Mouse (Mus musculus) heart, embryonic 16.5 days (tissue): ENCODE results near the gene Sbno1. TPM values are rescaled to one million over a fixed set of nuclear protein-coding genes. Genes with fewer than 3 reads are reported as not detected.

Source experiments
- ATAC-seq: fragments of 200-750 bp; cut with Nextera tagmentation; replicated peaks from 2 replicates; pipeline ENCODE4 v1.8.0; 2017; ENCODE audit warnings: moderate number of reproducible peaks; ENCODE audit not compliant: insufficient read depth, low FRiP score; ENCODE audit errors: extremely low read depth
- H3K27ac ChIP-seq: fragments of 300-500 bp; sonication (generic); 2 replicates; pipeline ENCODE4 v1.5.1; 2014; ENCODE audit warnings: mild to moderate bottlenecking, low read length, control low read depth, moderate library complexity
- H3K27me3 ChIP-seq: fragments of 300-500 bp; sonication (generic); 2 replicates; pipeline ENCODE4 v1.6.1; 2014; ENCODE audit warnings: low read length, mixed read lengths; ENCODE audit not compliant: control insufficient read depth, insufficient read depth
- H3K36me3 ChIP-seq: fragments of 300-500 bp; sonication (generic); 2 replicates; pipeline ENCODE4 v1.6.1; 2014; ENCODE audit not compliant: control insufficient read depth, insufficient read depth
- H3K4me1 ChIP-seq: fragments of 300-500 bp; sonication (generic); 2 replicates; pipeline ENCODE4 v1.6.1; 2014; ENCODE audit warnings: low read length, mixed read lengths; ENCODE audit not compliant: control insufficient read depth, insufficient read depth
- H3K4me2 ChIP-seq: fragments of 300-500 bp; sonication (generic); 2 replicates; pipeline ENCODE4 v1.6.1; 2014; ENCODE audit warnings: low read depth, mild to moderate bottlenecking, control low read depth, low read length
- H3K4me3 ChIP-seq: fragments of 300-500 bp; sonication (generic); 2 replicates; pipeline ENCODE4 v1.5.1; 2014; ENCODE audit warnings: mild to moderate bottlenecking, control low read depth, low read length
- H3K9ac ChIP-seq: fragments of 300-500 bp; sonication (generic); 2 replicates; pipeline ENCODE4 v1.6.1; 2014; ENCODE audit warnings: low read length, control low read depth
- H3K9me3 ChIP-seq: fragments of 300-500 bp; sonication (generic); replicated peaks from 2 replicates; pipeline ENCODE4 v1.6.1; 2016; ENCODE audit warnings: low read length; ENCODE audit not compliant: control insufficient read depth
- WGBS: fragments of 180-500 bp; shearing (Covaris S2); extraction: QIAGEN DNeasy Blood & Tissue Kit; methylation state at CpG from one replicate; pipeline ENCODE4 v1.1.7; 2014; 5-methylcytosine and 5-hydroxymethylcytosine counted together
- microRNA-seq: library from miRNA; unstranded; fragments of <30 nt; microRNA quantifications from one replicate; pipeline ENCODE4, GENCODE M21; 2017
- polyA plus RNA-seq: library from polyadenylated mRNA; unstranded; fragments of >200 nt; fragmentation: Nextera tagmentation; extraction: Ambion mirVana; gene quantifications from 2 replicates; pipeline ENCODE4 v1.2.1, GENCODE M21; 2015

The Sbno1 gene
- polyA plus RNA-seq, 1 experiment from 2014 or later, result 57.9 TPM

DNA sequence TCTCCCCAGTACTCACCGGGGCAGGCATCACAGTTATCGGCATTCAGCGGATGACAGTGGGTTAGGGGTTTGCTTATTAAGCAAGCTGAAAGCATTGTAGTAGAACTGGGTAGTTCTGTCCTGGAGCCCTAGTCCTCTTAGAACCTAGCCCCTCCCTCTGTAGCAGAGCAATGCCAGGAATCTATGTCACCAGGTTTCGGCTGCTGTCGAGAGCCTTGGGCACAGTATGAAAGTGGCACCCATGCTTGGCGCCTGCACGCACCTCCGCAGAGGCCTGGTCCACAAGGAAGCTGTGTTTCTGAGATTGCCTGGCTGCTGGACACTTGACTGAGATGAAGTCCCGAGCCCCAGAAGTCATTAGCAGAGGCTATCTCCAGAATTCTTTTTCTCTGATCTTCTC, 88.7 kb downstream of the Sbno1 start:
- 57% methylated on average over 9 of the region's 9 CpGs for WGBS
- H3K36me3 ChIP-seq, result no peaks in the 10 kb centered on the region
- peaks cover 40% of the 10 kb centered on the region for H3K4me1 ChIP-seq
- no peaks in the 10 kb centered on the region for H3K9me3 ChIP-seq
- no peaks in the 10 kb centered on the region for H3K27me3 ChIP-seq
- peak overlapping the region; percentile 65 for H3K27ac ChIP-seq
- H3K4me3 ChIP-seq, result no peak overlapping the region
- no peak overlapping the region for H3K4me2 ChIP-seq
- ATAC-seq, result peak; percentile 29; the same call in 1 of the 2 replicates
- no peak overlapping the region for H3K9ac ChIP-seq

- Histone ChIP-seq H3K27ac (peak overlapping the region; percentile 85), H3K4me1 (peaks cover 36% of the 10 kb centered on the region), H3K9me3 (no peaks in the 10 kb centered on the region), H3K9ac (peak overlapping the region; percentile 47; the same call in 1 of the 2 replicates), H3K27me3 (no peaks in the 10 kb centered on the region), H3K4me3 (no peak overlapping the region), H3K4me2 (peak overlapping the region; percentile 10; the same call in 1 of the 2 replicates), H3K36me3 (no peaks in the 10 kb centered on the region)
- WGBS, result 16% methylated on average over 6 of the region's 6 CpGs
- peak; percentile 88 for ATAC-seq
Observed at GRCm38 (mm10) chr5:124334392-124334791, 91.4 kb downstream of the Sbno1 start.

- peaks cover 31% of the 10 kb centered on the region for H3K4me1 ChIP-seq
- 85% methylated on average over 6 of the region's 6 CpGs for WGBS
- no peaks in the 10 kb centered on the region for H3K9me3 ChIP-seq
- ATAC-seq, result no peak
- no peak overlapping the region for H3K4me2 ChIP-seq
- H3K27ac ChIP-seq, result no peak overlapping the region
- no peak overlapping the region for H3K4me3 ChIP-seq
- H3K36me3 ChIP-seq, result no peaks in the 10 kb centered on the region
- no peak overlapping the region for H3K9ac ChIP-seq
- H3K27me3 ChIP-seq, result no peaks in the 10 kb centered on the region
Observed at GRCm38 (mm10) chr5:124330086-124330485, 95.7 kb downstream of the Sbno1 start.

- peak; percentile 96 for ATAC-seq
- H3K27me3 ChIP-seq, result no peaks in the 10 kb centered on the region
- 0 out of 2 replicates have a peak, but pooled peaks cover 4% of the 10 kb centered on the region for H3K36me3 ChIP-seq
- H3K4me2 ChIP-seq, result peak within 1 kb of the TSS; percentile 91
- H3K9me3 ChIP-seq, result no peaks in the 10 kb centered on the region
- H3K4me3 ChIP-seq, result peak within 1 kb of the TSS; percentile 77
- under 1% methylated on average over 72 of the region's 72 CpGs for WGBS
- H3K4me1 ChIP-seq, result peaks cover 11% of the 10 kb centered on the region
- H3K27ac ChIP-seq, result peak within 1 kb of the TSS; percentile 95
- peak within 1 kb of the TSS; percentile 84 for H3K9ac ChIP-seq
Observed at GRCm38 (mm10) chr5:124327510-124328364, 98.1 kb downstream of the Sbno1 start, which contains the start of the genes Mphosph9 and 2810006K23Rik. TSS of gene Mphosph9 (minus strand) at chr5:124327972. TSS of gene 2810006K23Rik (plus strand) at chr5:124328089.

- Histone ChIP-seq H3K36me3 (peaks cover 4% of the 10 kb centered on the region; the same call in 1 of the 2 replicates), H3K4me2 (peak overlapping the region; percentile 91), H3K27me3 (no peaks in the 10 kb centered on the region), H3K9me3 (no peaks in the 10 kb centered on the region), H3K27ac (peak overlapping the region; percentile 95), H3K4me3 (peak overlapping the region; percentile 77), H3K9ac (peak overlapping the region; percentile 82), H3K4me1 (peaks cover 11% of the 10 kb centered on the region)
- no peak for ATAC-seq
- WGBS, result 2% methylated on average over 8 of the region's 8 CpGs
Observed at GRCm38 (mm10) chr5:124326829-124327228, 99.0 kb downstream of the Sbno1 start.

Small RNAs within 50 kb of the gene (microRNA-seq; reads per million reads assigned to microRNA genes)
- 0.59 reads per million for gene Gm27486

Other genes with a start within 250 kb of the Sbno1 start
- gene Pitpnm2, start 176.2 kb downstream of the Sbno1 start, polyA plus RNA-seq, result 6.9 and 7.3 TPM in 2 replicates
- 8.7 and 10.5 TPM in 2 replicates for gene Mphosph9, start 98.0 kb downstream of the Sbno1 start, polyA plus RNA-seq
- 18.5 and 20.3 TPM in 2 replicates for gene 2810006K23Rik, start 97.9 kb downstream of the Sbno1 start, polyA plus RNA-seq
- 14.6 and 19.6 TPM in 2 replicates for gene Cdk2ap1, start 62.9 kb downstream of the Sbno1 start, polyA plus RNA-seq
- gene Kmt5a, start 13.9 kb upstream of the Sbno1 start, polyA plus RNA-seq, result 30.4 and 31.2 TPM in 2 replicates
- gene Rilpl2, start 52.4 kb upstream of the Sbno1 start, polyA plus RNA-seq, result 19.2 and 21.3 TPM in 2 replicates
- gene Snrnp35, start 57.1 kb upstream of the Sbno1 start, polyA plus RNA-seq, result 23.2 and 24.1 TPM in 2 replicates
- gene Rilpl1, start 105.4 kb upstream of the Sbno1 start, polyA plus RNA-seq, result 27.7 and 28.2 TPM in 2 replicates
- gene Tmed2, start 114.7 kb upstream of the Sbno1 start, polyA plus RNA-seq, result 435 and 443 TPM in 2 replicates
- 8.4 and 8.7 TPM in 2 replicates for gene Ddx55, start 126.9 kb upstream of the Sbno1 start, polyA plus RNA-seq
- gene Eif2b1, start 153.1 kb upstream of the Sbno1 start, polyA plus RNA-seq, result 53.3 and 62.2 TPM in 2 replicates
- gene Gtf2h3, start 153.1 kb upstream of the Sbno1 start, polyA plus RNA-seq, result 34.3 TPM in 2 replicates
- gene Atp6v0a2, start 202.6 kb upstream of the Sbno1 start, polyA plus RNA-seq, result 32.3 and 33.4 TPM in 2 replicates